Comparison of ENCODE assay signal across 8 mouse cellular contexts in the genomic region with DNA sequence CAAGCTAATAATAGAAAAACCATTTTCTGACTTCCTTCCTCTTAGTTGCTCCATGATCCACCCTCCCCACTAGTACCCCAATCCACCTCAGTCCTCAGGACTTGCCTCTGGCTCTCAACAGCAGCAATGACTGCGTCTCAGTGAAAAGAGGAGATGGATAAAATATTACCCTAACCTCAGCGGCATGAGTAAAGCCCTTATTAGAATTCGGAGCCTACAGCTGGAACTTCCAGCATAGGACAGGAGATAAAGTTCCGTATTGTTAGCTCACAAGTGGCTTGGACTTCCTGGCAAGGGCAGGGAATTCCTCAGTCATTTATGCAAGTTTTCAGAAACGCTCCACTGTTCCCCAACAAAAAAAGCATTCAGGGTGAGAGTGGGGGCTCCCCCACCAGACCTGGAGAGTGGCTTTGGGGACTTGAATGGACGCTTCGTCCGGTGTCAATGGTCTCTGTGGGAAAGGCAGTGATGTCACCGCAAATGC.
DNase-seq lines count a peak whose midpoint lies in the region; ATAC-seq and TF ChIP-seq lines count a peak whose summit lies in the region.

No protein-coding gene starts in this region.

- H3K36me3 ChIP-seq in lung, embryonic 14.5 days (ENCODE audit: insufficient read depth) = no peaks in the 10 kb centered on the region
- no peaks in the 10 kb centered on the region for H3K36me3 ChIP-seq in forebrain, embryonic 11.5 days (ENCODE audit: control insufficient read depth, insufficient read depth, low read length)
- no peaks in the 10 kb centered on the region for H3K36me3 ChIP-seq in midbrain, embryonic 12.5 days
- no peaks in the 10 kb centered on the region for H3K36me3 ChIP-seq in limb, embryonic 10.5 days

- ATAC-seq in lung, embryonic 14.5 days (ENCODE audit: insufficient read depth) = peak; percentile 41; the same call in 1 of the 2 replicates
- peak; percentile 92 for ATAC-seq in forebrain, embryonic 11.5 days (replicated peaks; ENCODE audit: low FRiP score)
- ATAC-seq in hematopoietic stem cell, adult 5-6 weeks (replicated peaks in 1 of 2; ENCODE audit: insufficient read depth in 1 of 2, low FRiP score in 2 of 2, low TSS enrichment in 1 of 2, low read depth in 1 of 2, poor library complexity in 2 of 2, severe bottlenecking in 2 of 2) = peak; percentile 48; a peak in 3 of 4 replicates
- peak; percentile 90 for ATAC-seq in midbrain, embryonic 12.5 days (ENCODE audit: low FRiP score, low read depth)

- H3K27me3 ChIP-seq in lung, embryonic 14.5 days (ENCODE audit: insufficient read depth, low read length) = no peaks in the 10 kb centered on the region
- H3K27me3 ChIP-seq in forebrain, embryonic 11.5 days (ENCODE audit: control insufficient read depth, insufficient read depth, low read length) = no peaks in the 10 kb centered on the region
- no peaks in the 10 kb centered on the region for H3K27me3 ChIP-seq in midbrain, embryonic 12.5 days
- H3K27me3 ChIP-seq in limb, embryonic 10.5 days (ENCODE audit: low read depth, poor library complexity, severe bottlenecking) = no peaks in the 10 kb centered on the region

- no peak for TF ChIP-seq CTCF in lung, embryonic 14.5 days (IDR thresholded peaks at IDR 0.05; ENCODE audit: low read depth)

- H3K4me2 ChIP-seq in lung, embryonic 14.5 days = no peak overlapping the region
- no peak overlapping the region for H3K4me2 ChIP-seq in forebrain, embryonic 11.5 days (ENCODE audit: low read depth, low read length, severe bottlenecking)
- peak overlapping the region; percentile 1; the same call in 1 of the 2 replicates for H3K4me2 ChIP-seq in midbrain, embryonic 12.5 days (replicated peaks)

- DNase-seq in lung, embryonic 14.5 days = peak; percentile 42
- DNase-seq in lung, postnatal 25 days (ENCODE audit: low spot score) = no peak
- peak; percentile 75 for DNase-seq in forebrain, embryonic 11.5 days (ENCODE audit: low spot score)
- DNase-seq in adrenal gland, postnatal 25 days = no peak
- no peak for DNase-seq in urinary bladder, adult 18-20 months (ENCODE audit: low spot score in 2 of 2)
- DNase-seq in limb, embryonic 10.5 days (ENCODE audit: low spot score) = no peak

- H3K9me3 ChIP-seq in lung, embryonic 14.5 days (ENCODE audit: low read depth, low read length) = no peaks in the 10 kb centered on the region
- H3K9me3 ChIP-seq in forebrain, embryonic 11.5 days (ENCODE audit: control insufficient read depth, low read length) = no peaks in the 10 kb centered on the region
- no peaks in the 10 kb centered on the region for H3K9me3 ChIP-seq in midbrain, embryonic 12.5 days
- no peaks in the 10 kb centered on the region for H3K9me3 ChIP-seq in limb, embryonic 10.5 days (replicated peaks)

- H3K9ac ChIP-seq in lung, embryonic 14.5 days = no peak overlapping the region
- no peak overlapping the region; the same call in 1 of the 2 replicates for H3K9ac ChIP-seq in forebrain, embryonic 11.5 days (ENCODE audit: low read length)
- no peak overlapping the region for H3K9ac ChIP-seq in midbrain, embryonic 12.5 days (replicated peaks)

- peak overlapping the region; percentile 56; the same call in 1 of the 2 replicates for H3K27ac ChIP-seq in lung, embryonic 14.5 days (ENCODE audit: low read depth)
- H3K27ac ChIP-seq in forebrain, embryonic 11.5 days (ENCODE audit: low read depth, low read length) = peak overlapping the region; percentile 90
- H3K27ac ChIP-seq in midbrain, embryonic 12.5 days (replicated peaks) = peak overlapping the region; percentile 88
- no peak overlapping the region for H3K27ac ChIP-seq in limb, embryonic 10.5 days

- no peaks in the 10 kb centered on the region for H3K4me1 ChIP-seq in lung, embryonic 14.5 days (ENCODE audit: insufficient read depth)
- H3K4me1 ChIP-seq in forebrain, embryonic 11.5 days (replicated peaks; ENCODE audit: control insufficient read depth, insufficient read depth, low read length) = peaks cover 14% of the 10 kb centered on the region
- peaks cover 37% of the 10 kb centered on the region for H3K4me1 ChIP-seq in midbrain, embryonic 12.5 days
- peaks cover 5% of the 10 kb centered on the region for H3K4me1 ChIP-seq in limb, embryonic 10.5 days

- 59% methylated on average over 9 of the region's 9 CpGs for WGBS in lung, embryonic 14.5 days
- WGBS in forebrain, embryonic 11.5 days = 13% methylated on average over 9 of the region's 9 CpGs
- WGBS in midbrain, embryonic 12.5 days = 12% methylated on average over 9 of the region's 9 CpGs
- 83% methylated on average over 9 of the region's 9 CpGs for WGBS in limb, embryonic 10.5 days

- H3K4me3 ChIP-seq in lung, embryonic 14.5 days (ENCODE audit: low read depth, low read length) = no peak overlapping the region
- H3K4me3 ChIP-seq in forebrain, embryonic 11.5 days (ENCODE audit: low read depth, low read length) = no peak overlapping the region
- no peak overlapping the region for H3K4me3 ChIP-seq in midbrain, embryonic 12.5 days
- H3K4me3 ChIP-seq in limb, embryonic 10.5 days = no peak overlapping the region

Comparison
In these comparisons a context has a peak if more than half of its experiments do, and no peak if none do; other contexts are left out.
1. DNase-seq: peak in lung, embryonic 14.5 days (single experiment) and forebrain, embryonic 11.5 days (single experiment); none in lung, postnatal 25 days (single experiment), adrenal gland, postnatal 25 days (single experiment), urinary bladder, adult 18-20 months (0 of 2) and limb, embryonic 10.5 days (single experiment).
2. ATAC-seq: peak in every context shown above with its lines; median percentile 92 in forebrain, embryonic 11.5 days; 90 in midbrain, embryonic 12.5 days; 48 in hematopoietic stem cell, adult 5-6 weeks; 41 in lung, embryonic 14.5 days.